7 mouse cellular contexts compared by ENCODE assay signal in genomic region chr1:153750054-153750453, GRCm38 (mm10). TPM values are rescaled to one million over a fixed set of nuclear protein-coding genes. Genes with fewer than 3 reads are reported as not detected.
DNase-seq lines count a peak whose midpoint lies in the region; ATAC-seq and TF ChIP-seq lines count a peak whose summit lies in the region.

No protein-coding gene starts in this region.

- ATAC-seq in G1E (ENCODE audit: extremely low read depth, insufficient number of reproducible peaks, low FRiP score, poor library complexity, severe bottlenecking) = peak; percentile 22
- 0 out of 2 replicates have a peak, but pooled peaks have one; percentile 11 for ATAC-seq in hindbrain, embryonic 12.5 days (ENCODE audit: low FRiP score)
- ATAC-seq in megakaryocyte-erythroid progenitor cell, adult 5-6 weeks (replicated peaks; ENCODE audit: low FRiP score, low TSS enrichment, poor library complexity, severe bottlenecking) = peak; percentile 51

- H3K27ac ChIP-seq in hindbrain, embryonic 12.5 days = peak overlapping the region; percentile 88
- H3K27ac ChIP-seq in left cerebral cortex, adult 2 months = no peak overlapping the region

- peak overlapping the region; percentile 79 for H3K9ac ChIP-seq in hindbrain, embryonic 12.5 days

- DNase-seq in G1E (ENCODE audit: low spot score) = no peak
- DNase-seq in brain, embryonic 14.5 days (ENCODE audit: low read depth) = peak; percentile 64
- no peak for DNase-seq in cerebellum, adult 11 months
- DNase-seq in cerebellum, postnatal 14 days = no peak
- no peak for DNase-seq in left cerebral cortex, adult 2 months (ENCODE audit: extremely low spot score in 1 of 2, low spot score in 2 of 2)

- peaks cover 65% of the 10 kb centered on the region for H3K4me1 ChIP-seq in G1E (ENCODE audit: insufficient read depth, low read depth, low read length)
- H3K4me1 ChIP-seq in hindbrain, embryonic 12.5 days = peaks cover 43% of the 10 kb centered on the region

- peaks cover 16% of the 10 kb centered on the region for H3K36me3 ChIP-seq in G1E (replicated peaks)
- peaks cover 19% of the 10 kb centered on the region for H3K36me3 ChIP-seq in hindbrain, embryonic 12.5 days

- TF ChIP-seq POLR2A in brain, embryonic 14.5 days (IDR thresholded peaks at IDR 0.05; ENCODE audit: borderline replicate concordance, extremely low read depth, insufficient read depth, insufficient read length, poor library complexity, severe bottlenecking) = no peak

- no peaks in the 10 kb centered on the region for H3K9me3 ChIP-seq in G1E (replicated peaks)
- no peaks in the 10 kb centered on the region for H3K9me3 ChIP-seq in hindbrain, embryonic 12.5 days (replicated peaks)

- intact Hi-C loops in left cerebral cortex, adult 2 months (cut with DNase I) = no loop called here

- peak overlapping the region; percentile 61; the same call in 1 of the 2 replicates for H3K4me3 ChIP-seq in G1E (ENCODE audit: low read depth, low read length)
- H3K4me3 ChIP-seq in hindbrain, embryonic 12.5 days = peak overlapping the region; percentile 44
- no peak overlapping the region; the same call in 1 of the 2 replicates for H3K4me3 ChIP-seq in left cerebral cortex, adult 2 months

- TF ChIP-seq CTCF in G1E (IDR thresholded peaks at IDR 0.05; ENCODE audit: low read depth, low read length) = no peak
- TF ChIP-seq CTCF in brain, embryonic 14.5 days (IDR thresholded peaks at IDR 0.05; ENCODE audit: borderline replicate concordance, extremely low read depth, insufficient read depth, insufficient read length) = no peak
- no peak for TF ChIP-seq CTCF in left cerebral cortex, adult 2 months (IDR thresholded peaks at IDR 0.05)

- peak overlapping the region; percentile 63 for H3K4me2 ChIP-seq in hindbrain, embryonic 12.5 days (replicated peaks)

- H3K27me3 ChIP-seq in G1E (ENCODE audit: insufficient read depth, low read length) = 0 out of 2 replicates have a peak, but pooled peaks cover 4% of the 10 kb centered on the region
- no peaks in the 10 kb centered on the region for H3K27me3 ChIP-seq in hindbrain, embryonic 12.5 days

- WGBS in hindbrain, embryonic 12.5 days = 62% methylated on average over 6 of the region's 6 CpGs

RNA-seq across cellular contexts. Expression of gene Rnasel, which starts 0.8 kb away (rescaled TPM):
- total RNA-seq in G1E (2014; fragmentation: Nextera tagmentation) (99.4 and 144 TPM in 2 replicates), G1E (2017) (113 and 118 TPM in 2 replicates)
- polyA plus RNA-seq in G1E (2012) = 4.6 and 4.8 TPM in 2 replicates
- polyA plus RNA-seq in brain, embryonic 14.5 days (2012; rRNA removed) = 59.5 and 78.4 TPM in 2 replicates
- polyA plus RNA-seq in hindbrain, embryonic 12.5 days (2016; fragmentation: Nextera tagmentation; extraction: Ambion mirVana) = 39.5 and 40.0 TPM in 2 replicates
- 31.0 and 41.1 TPM in 2 replicates for total RNA-seq in megakaryocyte-erythroid progenitor cell, adult 5-6 weeks (2014; fragmentation: Nextera tagmentation)
- 31.6 and 50.0 TPM in 2 replicates for total RNA-seq in megakaryocyte-erythroid progenitor cell, adult 5-6 weeks (2017)
- 10 to 100 TPM; 10.9 to 12.5 TPM for total RNA-seq in left cerebral cortex, adult 2 months (2021)

RNA-seq across cellular contexts. Expression of gene Rgs16, which starts 9.9 kb away (rescaled TPM):
- total RNA-seq in G1E (2014; fragmentation: Nextera tagmentation) (not detected in 2 replicates), G1E (2017) (not detected in 2 replicates)
- polyA plus RNA-seq in G1E (2012) = not detected in 2 replicates
- polyA plus RNA-seq in brain, embryonic 14.5 days (2012; rRNA removed) = 22.8 and 35.5 TPM in 2 replicates
- 24.9 and 27.0 TPM in 2 replicates for polyA plus RNA-seq in hindbrain, embryonic 12.5 days (2016; fragmentation: Nextera tagmentation; extraction: Ambion mirVana)
- not detected in 2 replicates for total RNA-seq in megakaryocyte-erythroid progenitor cell, adult 5-6 weeks (2014; fragmentation: Nextera tagmentation)
- 0.14 TPM in 1 of 2 replicates, not detected in the other for total RNA-seq in megakaryocyte-erythroid progenitor cell, adult 5-6 weeks (2017)
- total RNA-seq in left cerebral cortex, adult 2 months (2021) = 10 to 100 TPM in 1 of 2 experiments, 1 to 10 TPM in 1; 8.9 to 11.0 TPM

Comparison
In these comparisons a context has a peak if more than half of its experiments do, and no peak if none do; other contexts are left out.
1. RNA of gene Rgs16, which starts 9.9 kb away (total RNA-seq): 8.9 to 11.0 TPM in left cerebral cortex, adult 2 months; 0.14 TPM in megakaryocyte-erythroid progenitor cell, adult 5-6 weeks and not detected in G1E; every median in the first group is over 4 times any median in the second.
2. Peak in every context shown above with its lines, with median percentiles within 50 percentile points of each other: ATAC-seq.